Mouse (Mus musculus) thymus, adult 2 months (tissue): ENCODE data around the gene Asna1. TPM values are rescaled to one million over a fixed set of nuclear protein-coding genes. Genes with fewer than 3 reads are reported as not detected.

Experiments
- DNase-seq: peaks from one replicate; pipeline ENCODE4 v3.0.0; 2021
- H3K27ac ChIP-seq: fragments of 200-500 bp; 2 replicates; pipeline ENCODE4 v1.5.1; 2012; ENCODE audit warnings: low read length, control low read depth; ENCODE audit not compliant: control insufficient read depth, insufficient read depth
- H3K27me3 ChIP-seq: fragments of 200-500 bp; 2 replicates; pipeline ENCODE4 v1.6.1; 2012; ENCODE audit warnings: mild to moderate bottlenecking, low read length, moderate library complexity, mixed read lengths; ENCODE audit not compliant: control insufficient read depth, insufficient read depth
- H3K36me3 ChIP-seq: fragments of 200-500 bp; 2 replicates; pipeline ENCODE4 v1.6.1; 2012; ENCODE audit warnings: mild to moderate bottlenecking, low read length, moderate library complexity; ENCODE audit not compliant: control insufficient read depth, insufficient read depth
- H3K4me1 ChIP-seq: fragments of 200-500 bp; replicated peaks from 2 replicates; pipeline ENCODE4 v1.6.1; 2012; ENCODE audit warnings: low read length; ENCODE audit not compliant: control insufficient read depth, insufficient read depth
- H3K4me3 ChIP-seq: fragments of 200-500 bp; 2 replicates; pipeline ENCODE4 v1.5.1; 2012; ENCODE audit warnings: mild to moderate bottlenecking, low read length, control low read depth, moderate library complexity; ENCODE audit not compliant: control insufficient read depth, insufficient read depth
- CTCF ChIP-seq: fragments of 200-500 bp; IDR thresholded peaks from 2 replicates; pipeline ENCODE4 v1.5.1; 2012; ENCODE audit warnings: mild to moderate bottlenecking, control low read depth, low read length, moderate library complexity, borderline replicate concordance; ENCODE audit not compliant: control insufficient read depth, poor library complexity, insufficient read depth; ENCODE audit errors: extremely low read depth
- POLR2A ChIP-seq: fragments of 200-500 bp; IDR thresholded peaks from 2 replicates; pipeline ENCODE4 v1.6.1; 2012; ENCODE audit warnings: mild to moderate bottlenecking, low read length, control low read depth, moderate library complexity; ENCODE audit not compliant: control insufficient read depth, poor library complexity, insufficient read depth; ENCODE audit errors: extremely low read depth
- WGBS: fragments of 180-500 bp; shearing (Covaris S2); methylation state at CpG from one replicate; pipeline ENCODE4 v1.1.7; 2018; 5-methylcytosine and 5-hydroxymethylcytosine counted together
- polyA plus RNA-seq: library from polyadenylated mRNA; depleted of rRNA; stranded (reverse); fragments of >200 nt; gene quantifications from 2 replicates; pipeline ENCODE4 v1.2.3, GENCODE M21; 2012

Gene Asna1
- polyA plus RNA-seq, 1 experiment, result 152 TPM

DNA sequence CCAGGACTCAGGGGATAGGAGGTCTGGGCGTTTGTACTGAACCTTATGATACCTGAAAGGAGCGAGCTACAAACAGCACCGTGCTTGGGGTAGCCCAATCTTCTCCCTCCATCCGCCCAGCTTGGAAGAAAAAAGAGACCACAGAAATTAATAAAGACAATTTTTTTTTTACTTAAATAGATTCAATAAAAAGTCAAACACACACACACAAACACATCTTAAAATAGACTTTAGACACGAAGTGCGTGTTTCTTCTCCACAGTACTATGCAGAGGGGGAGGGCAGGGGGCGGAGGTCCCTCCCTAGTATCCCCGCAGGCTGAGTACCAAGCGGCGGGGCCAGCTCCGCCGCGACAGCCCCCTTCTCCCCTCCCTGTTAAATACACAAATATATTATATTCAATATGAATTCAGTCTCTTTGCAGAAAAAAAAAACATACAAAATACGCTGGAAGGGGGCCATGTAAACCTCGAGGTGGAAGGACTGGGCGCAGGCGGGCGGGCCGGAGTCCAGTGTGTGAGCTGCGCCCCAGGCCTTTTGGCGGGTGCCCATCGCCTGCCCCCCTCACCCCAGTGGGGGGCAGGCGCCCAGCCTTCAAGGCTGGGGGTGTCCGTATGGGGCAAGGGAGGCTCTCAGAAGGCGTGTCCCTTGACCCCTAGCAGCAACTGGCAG lies 48.2 kb downstream of the Asna1 start:
- no peak for DNase-seq
- peak overlapping the region; percentile 79 for H3K4me3 ChIP-seq
- TF ChIP-seq CTCF, result 0 out of 2 replicates have a peak, but pooled peaks have one; percentile 14
- TF ChIP-seq POLR2A, result no peak
- 1% methylated on average over 25 of the region's 25 CpGs for WGBS
- H3K4me1 ChIP-seq, result peaks cover 27% of the 10 kb centered on the region
- H3K27ac ChIP-seq, result peak overlapping the region; percentile 79
- H3K36me3 ChIP-seq, result no peaks in the 10 kb centered on the region
- H3K27me3 ChIP-seq, result no peaks in the 10 kb centered on the region

DNA sequence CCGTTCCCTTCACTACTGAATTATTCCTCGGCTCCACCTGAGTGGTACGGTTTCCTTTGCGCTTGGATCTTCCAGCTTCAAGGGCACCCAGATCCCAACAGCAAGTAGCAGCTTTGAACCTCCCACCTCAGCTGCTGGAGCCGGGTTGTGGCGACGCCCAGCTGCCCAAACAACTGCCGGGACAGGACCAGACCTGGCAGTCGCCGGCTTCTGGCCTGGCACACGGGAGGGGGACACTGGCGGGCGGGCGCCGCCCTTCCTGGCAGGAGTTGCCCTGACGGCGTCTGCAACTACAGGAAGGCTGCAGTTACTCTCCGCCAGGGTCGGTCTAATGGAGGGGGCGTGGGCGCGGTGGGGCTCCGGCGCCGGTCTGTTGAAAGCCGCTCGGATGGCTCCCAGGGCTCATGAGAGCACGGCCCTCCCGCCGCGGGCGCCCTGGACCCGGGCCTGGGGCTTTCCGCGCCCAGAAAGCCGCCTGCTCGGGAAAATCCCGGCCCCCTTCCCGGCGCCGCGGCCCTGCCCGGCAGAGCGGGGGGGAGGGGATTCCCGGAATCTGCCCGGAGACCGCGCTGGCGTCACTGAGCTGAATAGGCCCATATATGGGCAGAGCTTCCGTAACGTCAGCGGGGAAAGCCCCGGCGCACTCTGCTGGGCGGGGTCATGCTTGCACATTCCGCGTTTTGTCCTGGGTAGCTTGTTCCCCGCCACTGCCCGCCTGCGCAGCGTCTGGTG lies 48.9 kb downstream of the Asna1 start:
- Histone ChIP-seq H3K27ac (peak overlapping the region; percentile 79), H3K27me3 (no peaks in the 10 kb centered on the region), H3K4me3 (peak overlapping the region; percentile 79), H3K4me1 (peaks cover 24% of the 10 kb centered on the region), H3K36me3 (no peaks in the 10 kb centered on the region)
- DNase-seq, result peak; percentile 95
- 2% methylated on average over 61 of the region's 61 CpGs for WGBS
- 0 out of 2 replicates have a peak, but pooled peaks have one; percentile 8 for TF ChIP-seq CTCF
- peak; percentile 44; the same call in 1 of the 2 replicates for TF ChIP-seq POLR2A

DNA sequence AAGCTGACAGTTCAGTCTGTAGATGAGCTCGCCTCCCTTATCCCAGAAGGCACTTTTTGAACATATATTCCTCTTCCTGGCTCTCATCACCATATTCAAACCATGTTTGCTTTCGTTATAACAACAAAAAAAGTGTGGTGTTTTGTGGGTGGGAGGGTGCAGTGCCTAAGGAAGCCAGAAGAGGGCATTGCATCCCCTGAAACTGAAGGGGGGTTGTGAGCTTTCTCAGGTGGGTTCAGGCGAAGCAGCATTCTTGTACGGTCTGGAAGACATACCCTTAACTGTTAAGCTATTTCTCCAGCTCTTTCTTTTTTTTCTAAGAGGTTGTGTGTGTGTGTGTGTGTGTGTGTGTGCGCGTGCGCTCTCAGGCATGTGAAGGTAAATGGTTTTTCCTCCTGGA lies 49.6 kb downstream of the Asna1 start:
- TF ChIP-seq CTCF (peak; percentile 26; the same call in 1 of the 2 replicates), POLR2A (no peak)
- Histone ChIP-seq H3K27me3 (no peaks in the 10 kb centered on the region), H3K36me3 (no peaks in the 10 kb centered on the region), H3K4me3 (no peak overlapping the region), H3K27ac (no peak overlapping the region; the same call in 1 of the 2 replicates), H3K4me1 (peaks cover 20% of the 10 kb centered on the region)
- WGBS, result 38% methylated on average over 7 of the region's 7 CpGs
- DNase-seq, result peak; percentile 84

DNA sequence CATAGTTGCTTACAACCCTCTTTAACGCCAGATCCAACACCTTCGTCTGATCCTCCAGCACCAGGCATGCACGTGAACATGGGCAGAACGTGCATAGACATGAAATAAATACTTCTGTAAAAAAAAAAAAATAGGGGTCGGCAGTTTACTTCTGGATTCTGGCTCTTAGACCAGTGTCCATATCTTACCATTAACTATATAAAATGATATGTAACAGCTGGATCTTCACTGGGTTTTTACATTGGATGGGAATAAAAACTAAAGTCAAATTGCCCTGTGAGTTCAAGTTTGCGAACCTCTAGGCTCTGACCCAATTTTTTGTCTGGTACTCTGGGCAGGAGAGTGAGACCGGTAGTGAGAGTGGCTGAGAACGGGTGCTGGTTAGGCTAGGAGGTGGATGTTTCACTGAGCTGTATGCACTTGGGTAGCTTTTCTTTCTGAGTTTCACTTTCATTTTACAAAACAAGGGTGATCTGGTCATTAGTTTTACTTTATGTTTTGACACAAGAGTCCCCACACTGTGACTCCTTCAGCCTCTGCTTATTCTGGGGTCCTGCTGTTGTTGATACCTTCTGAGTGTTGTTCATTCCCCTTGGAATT lies 50.4 kb downstream of the Asna1 start:
- Histone ChIP-seq H3K27ac (no peak overlapping the region), H3K27me3 (no peaks in the 10 kb centered on the region), H3K4me1 (peaks cover 17% of the 10 kb centered on the region), H3K4me3 (no peak overlapping the region), H3K36me3 (no peaks in the 10 kb centered on the region)
- TF ChIP-seq CTCF, result no peak
- no peak for TF ChIP-seq POLR2A
- DNase-seq, result no peak
- 69% methylated on average over 8 of the region's 8 CpGs for WGBS

DNA sequence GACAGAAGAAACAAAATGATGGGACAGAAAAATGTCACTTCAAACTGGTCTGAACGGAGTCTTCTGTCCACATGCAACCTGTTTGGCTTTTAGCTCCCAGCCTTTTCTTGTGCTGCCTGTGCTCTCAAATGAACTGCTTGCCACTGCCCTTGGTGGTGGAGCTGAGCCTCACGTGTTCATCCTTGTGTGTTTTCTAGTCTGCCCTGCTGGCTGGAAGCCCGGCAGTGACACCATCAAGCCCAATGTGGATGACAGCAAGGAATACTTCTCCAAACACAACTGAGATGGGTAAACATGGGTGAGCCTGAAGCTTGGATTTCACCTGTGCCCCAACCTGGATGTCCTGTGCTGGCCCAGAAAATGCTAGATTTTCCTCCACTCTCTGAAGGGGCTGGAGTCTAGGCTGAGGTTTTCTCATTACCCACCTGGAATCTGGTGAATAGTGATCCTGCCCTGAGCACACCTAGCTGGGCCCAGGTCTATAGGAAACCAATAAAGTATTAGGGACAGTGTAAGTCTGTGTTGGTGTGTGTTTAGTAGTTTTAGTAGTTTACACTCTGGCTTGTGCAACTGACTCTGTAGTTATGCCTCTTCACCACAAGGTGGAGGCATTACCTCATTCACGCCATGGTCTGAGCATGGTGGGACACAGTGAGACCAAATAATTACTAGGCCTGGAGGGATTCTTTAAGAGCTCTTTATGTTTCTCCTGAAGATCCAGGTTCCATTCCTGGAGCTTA lies 51.1 kb downstream of the Asna1 start:
- Histone ChIP-seq H3K27ac (no peak overlapping the region), H3K27me3 (no peaks in the 10 kb centered on the region), H3K36me3 (no peaks in the 10 kb centered on the region), H3K4me1 (peaks cover 15% of the 10 kb centered on the region), H3K4me3 (no peak overlapping the region)
- WGBS, result 82% methylated on average over 4 of the region's 4 CpGs
- DNase-seq, result peak; percentile 54
- no peak for TF ChIP-seq CTCF
- no peak for TF ChIP-seq POLR2A

DNA sequence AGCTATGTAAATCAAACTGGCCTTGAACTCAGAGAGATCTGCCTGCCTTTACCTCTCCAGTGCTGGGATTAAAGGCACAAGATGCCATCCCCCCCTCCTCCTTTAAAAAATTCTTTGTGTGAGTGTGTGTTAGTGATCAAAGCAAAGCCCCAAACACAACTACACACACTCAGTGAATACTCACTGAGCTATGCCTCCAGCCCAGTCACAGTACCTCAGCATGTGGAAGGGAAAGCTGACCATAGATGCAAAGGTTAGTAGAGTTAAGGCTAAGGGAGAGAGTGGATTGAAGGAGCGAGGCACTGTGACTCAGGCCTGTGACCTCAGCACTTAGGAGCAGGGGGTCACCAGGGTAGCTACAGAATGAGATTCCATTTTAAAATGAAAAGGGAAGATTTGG lies 52.0 kb downstream of the Asna1 start:
- Histone ChIP-seq H3K4me3 (no peak overlapping the region), H3K27ac (no peak overlapping the region), H3K27me3 (no peaks in the 10 kb centered on the region), H3K36me3 (no peaks in the 10 kb centered on the region), H3K4me1 (peaks cover 18% of the 10 kb centered on the region)
- WGBS, result 100% methylated on average over 1 of the region's 1 CpGs
- TF ChIP-seq CTCF (no peak), POLR2A (no peak)
- DNase-seq, result no peak
